ENCODE assay signal across 7 mouse cellular contexts in the genomic region with DNA sequence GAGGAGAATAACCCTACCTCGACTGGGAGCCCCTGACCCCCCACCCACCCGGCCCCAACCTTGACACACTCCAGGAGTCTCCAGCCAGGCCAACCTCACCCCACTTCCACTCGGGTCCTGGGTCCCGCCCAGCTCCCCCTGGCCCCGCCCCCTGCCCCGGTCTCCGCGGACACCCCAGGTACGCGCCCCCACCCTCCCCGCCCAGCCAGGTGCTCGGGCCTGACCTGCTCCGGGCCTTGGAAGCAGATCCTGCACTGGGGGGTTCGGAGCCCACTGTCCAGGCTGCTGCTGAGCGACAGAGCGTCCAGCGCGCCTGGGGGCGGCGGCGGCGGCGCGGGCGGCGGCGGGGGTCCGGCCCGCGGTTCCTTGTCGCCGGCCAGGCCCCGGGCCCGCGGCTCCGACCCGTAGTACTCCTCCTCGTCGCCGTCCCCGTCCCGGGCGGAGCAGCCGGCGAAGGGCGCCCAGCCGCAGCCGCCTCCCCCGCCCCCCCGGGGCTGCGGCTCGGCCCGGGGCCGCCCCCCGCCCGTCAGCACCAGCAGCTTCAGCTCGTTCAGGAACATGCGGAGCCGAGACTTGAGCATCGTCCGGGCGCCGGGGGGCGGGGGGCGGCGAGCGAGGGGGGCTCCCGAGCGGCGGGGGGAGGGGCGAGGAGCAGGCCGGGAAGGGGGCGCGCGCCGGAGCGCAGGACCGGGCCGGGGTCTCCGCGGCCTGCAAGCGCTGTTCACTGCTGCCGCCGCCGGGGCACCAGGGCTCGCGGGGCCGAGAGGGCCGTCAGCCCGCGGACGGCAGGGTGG. TPM values are rescaled to one million over a fixed set of nuclear protein-coding genes. Genes with fewer than 3 reads are reported as not detected.
A peak's percentile ranks its signal among the peaks of the same experiment; 100 is the strongest.
DNase-seq lines count a peak whose midpoint lies in the region; ATAC-seq and TF ChIP-seq lines count a peak whose summit lies in the region.

No protein-coding gene starts in this region.

- H3K9me3 ChIP-seq in lung, embryonic 16.5 days (ENCODE audit: control insufficient read depth, low read length) = no peaks in the 10 kb centered on the region
- no peaks in the 10 kb centered on the region for H3K9me3 ChIP-seq in forebrain, embryonic 14.5 days (replicated peaks; ENCODE audit: control insufficient read depth, low read length)
- no peaks in the 10 kb centered on the region for H3K9me3 ChIP-seq in limb, embryonic 14.5 days (ENCODE audit: control insufficient read depth, low read length)

- DNase-seq in lung, postnatal 10 days = no peak
- DNase-seq in cerebellum, postnatal 10 days = peak; percentile 71 to 73
- peak; percentile 60 for DNase-seq in forebrain, embryonic 14.5 days (ENCODE audit: low spot score)
- no peak for DNase-seq in limb, embryonic 14.5 days (ENCODE audit: low spot score)
- DNase-seq in thymus, postnatal 4 days = peak; percentile 62

- peaks cover 13% of the 10 kb centered on the region for H3K4me1 ChIP-seq in lung, embryonic 16.5 days (replicated peaks; ENCODE audit: control insufficient read depth, insufficient read depth, low read length)
- peaks cover 20% of the 10 kb centered on the region for H3K4me1 ChIP-seq in forebrain, embryonic 14.5 days (ENCODE audit: control insufficient read depth, insufficient read depth, low read length)
- peaks cover 7% of the 10 kb centered on the region; the same call in 1 of the 2 replicates for H3K4me1 ChIP-seq in limb, embryonic 14.5 days (ENCODE audit: control insufficient read depth, insufficient read depth, low read length)

- H3K4me2 ChIP-seq in lung, embryonic 16.5 days (ENCODE audit: low read depth, low read length) = peak overlapping the region; percentile 99
- H3K4me2 ChIP-seq in forebrain, embryonic 14.5 days (ENCODE audit: low read length) = peak overlapping the region; percentile 87
- peak overlapping the region; percentile 94 for H3K4me2 ChIP-seq in limb, embryonic 14.5 days (replicated peaks; ENCODE audit: low read depth, low read length, severe bottlenecking)

- no peak; the same call in 1 of the 2 replicates for ATAC-seq in lung, embryonic 16.5 days (ENCODE audit: low read depth)
- ATAC-seq in forebrain, embryonic 14.5 days = peak; percentile 8; the same call in 1 of the 2 replicates
- no peak for ATAC-seq in limb, embryonic 14.5 days (ENCODE audit: low FRiP score, low read depth)
- ATAC-seq in frontal cortex, adult (ENCODE audit: low TSS enrichment) = no peak

- peak overlapping the region; percentile 79 for H3K9ac ChIP-seq in lung, embryonic 16.5 days (ENCODE audit: low read length)
- peak overlapping the region; percentile 97 for H3K9ac ChIP-seq in forebrain, embryonic 14.5 days (ENCODE audit: low read length)
- peak overlapping the region; percentile 79 for H3K9ac ChIP-seq in limb, embryonic 14.5 days (ENCODE audit: low read depth, low read length, severe bottlenecking)

- H3K4me3 ChIP-seq in lung, embryonic 16.5 days (ENCODE audit: low read length) = peak overlapping the region; percentile 76
- peak overlapping the region; percentile 89 for H3K4me3 ChIP-seq in forebrain, embryonic 14.5 days (ENCODE audit: low read depth, low read length)
- peak overlapping the region; percentile 75 for H3K4me3 ChIP-seq in limb, embryonic 14.5 days (replicated peaks; ENCODE audit: low read length)

- TF ChIP-seq POLR2A in limb, embryonic 14.5 days (IDR thresholded peaks at IDR 0.05; ENCODE audit: borderline replicate concordance, extremely low read depth, insufficient read depth, insufficient read length) = no peak

- WGBS in lung, embryonic 16.5 days = 1% methylated on average over 46 of the region's 92 CpGs
- under 1% methylated on average over 58 of the region's 92 CpGs for WGBS in forebrain, embryonic 14.5 days
- 2% methylated on average over 17 of the region's 92 CpGs for WGBS in limb, embryonic 14.5 days

- H3K27ac ChIP-seq in lung, embryonic 16.5 days (ENCODE audit: low read length) = peak overlapping the region; percentile 66
- H3K27ac ChIP-seq in forebrain, embryonic 14.5 days (ENCODE audit: low read depth, low read length) = peak overlapping the region; percentile 95
- H3K27ac ChIP-seq in limb, embryonic 14.5 days (replicated peaks; ENCODE audit: low read depth, low read length) = no peak overlapping the region

- peaks cover 2% of the 10 kb centered on the region; the same call in 1 of the 2 replicates for H3K36me3 ChIP-seq in lung, embryonic 16.5 days (ENCODE audit: control insufficient read depth, insufficient read depth, low read length)
- H3K36me3 ChIP-seq in forebrain, embryonic 14.5 days (ENCODE audit: control insufficient read depth, insufficient read depth, low read length) = peaks cover 33% of the 10 kb centered on the region
- H3K36me3 ChIP-seq in limb, embryonic 14.5 days (ENCODE audit: control insufficient read depth, insufficient read depth, low read length) = peaks cover 19% of the 10 kb centered on the region

- H3K27me3 ChIP-seq in lung, embryonic 16.5 days (ENCODE audit: control insufficient read depth, insufficient read depth, low read depth, low read length) = peaks cover 12% of the 10 kb centered on the region
- H3K27me3 ChIP-seq in forebrain, embryonic 14.5 days (replicated peaks; ENCODE audit: control insufficient read depth, insufficient read depth, low read length) = no peaks in the 10 kb centered on the region
- peaks cover 11% of the 10 kb centered on the region; the same call in 1 of the 2 replicates for H3K27me3 ChIP-seq in limb, embryonic 14.5 days (ENCODE audit: control insufficient read depth, insufficient read depth, low read length)

RNA-seq across cellular contexts. Expression of a gene that starts 0.6 kb away (rescaled TPM):
- polyA plus RNA-seq in lung, embryonic 16.5 days (2015; fragmentation: Nextera tagmentation; extraction: Ambion mirVana) = 0.46 and 0.53 TPM in 2 replicates
- polyA plus RNA-seq in forebrain, embryonic 14.5 days (2014; fragmentation: Nextera tagmentation; extraction: Ambion mirVana) = 8.2 and 8.8 TPM in 2 replicates
- polyA plus RNA-seq in limb, embryonic 14.5 days (2012; rRNA removed) = 8.6 and 9.8 TPM in 2 replicates
- polyA plus RNA-seq in limb, embryonic 14.5 days (2014; fragmentation: Nextera tagmentation; extraction: Ambion mirVana) = 2.7 and 3.1 TPM in 2 replicates

RNA-seq across cellular contexts. Expression of a gene that starts 4.0 kb away (rescaled TPM):
- 1,550 and 1,646 TPM in 2 replicates for polyA plus RNA-seq in lung, embryonic 16.5 days (2015; fragmentation: Nextera tagmentation; extraction: Ambion mirVana)
- 1,959 and 2,468 TPM in 2 replicates for polyA plus RNA-seq in forebrain, embryonic 14.5 days (2014; fragmentation: Nextera tagmentation; extraction: Ambion mirVana)
- polyA plus RNA-seq in limb, embryonic 14.5 days (2012; rRNA removed) = 1,132 and 1,227 TPM in 2 replicates
- polyA plus RNA-seq in limb, embryonic 14.5 days (2014; fragmentation: Nextera tagmentation; extraction: Ambion mirVana) = 1,659 and 1,732 TPM in 2 replicates

RNA-seq across cellular contexts. Expression of a gene that starts 10.7 kb away (rescaled TPM):
- polyA plus RNA-seq in lung, embryonic 16.5 days (2015; fragmentation: Nextera tagmentation; extraction: Ambion mirVana) = 165 and 169 TPM in 2 replicates
- polyA plus RNA-seq in forebrain, embryonic 14.5 days (2014; fragmentation: Nextera tagmentation; extraction: Ambion mirVana) = 36.7 and 44.5 TPM in 2 replicates
- polyA plus RNA-seq in limb, embryonic 14.5 days (2012; rRNA removed) = 124 and 164 TPM in 2 replicates
- polyA plus RNA-seq in limb, embryonic 14.5 days (2014; fragmentation: Nextera tagmentation; extraction: Ambion mirVana) = 58.3 and 72.1 TPM in 2 replicates

RNA-seq across cellular contexts. Expression of a gene that starts 11.3 kb away (rescaled TPM):
- polyA plus RNA-seq in lung, embryonic 16.5 days (2015; fragmentation: Nextera tagmentation; extraction: Ambion mirVana) = 0.11 and 0.38 TPM in 2 replicates
- 0.09 TPM in 1 of 2 replicates, not detected in the other for polyA plus RNA-seq in forebrain, embryonic 14.5 days (2014; fragmentation: Nextera tagmentation; extraction: Ambion mirVana)
- polyA plus RNA-seq in limb, embryonic 14.5 days (2012; rRNA removed) = 1.1 and 1.5 TPM in 2 replicates
- polyA plus RNA-seq in limb, embryonic 14.5 days (2014; fragmentation: Nextera tagmentation; extraction: Ambion mirVana) = 0.19 and 0.53 TPM in 2 replicates

RNA-seq across cellular contexts. Expression of a gene that starts 15.7 kb away (rescaled TPM):
- 0.04 and 0.58 TPM in 2 replicates for polyA plus RNA-seq in lung, embryonic 16.5 days (2015; fragmentation: Nextera tagmentation; extraction: Ambion mirVana)
- 3.9 and 4.7 TPM in 2 replicates for polyA plus RNA-seq in forebrain, embryonic 14.5 days (2014; fragmentation: Nextera tagmentation; extraction: Ambion mirVana)
- 5.3 and 6.0 TPM in 2 replicates for polyA plus RNA-seq in limb, embryonic 14.5 days (2012; rRNA removed)
- polyA plus RNA-seq in limb, embryonic 14.5 days (2014; fragmentation: Nextera tagmentation; extraction: Ambion mirVana) = 0.32 and 0.57 TPM in 2 replicates

Comparison
In these comparisons a context has a peak if more than half of its experiments do, and no peak if none do; other contexts are left out.
1. DNase-seq: peak in cerebellum, postnatal 10 days (2 of 2), forebrain, embryonic 14.5 days (single experiment) and thymus, postnatal 4 days (single experiment); none in lung, postnatal 10 days (single experiment) and limb, embryonic 14.5 days (single experiment).
2. Peak in every context shown above with its lines, with median percentiles within 50 percentile points of each other: H3K4me2 ChIP-seq, H3K4me3 ChIP-seq and H3K9ac ChIP-seq.